Mouse (Mus musculus) liver, adult 2 months (tissue): Measurements from ENCODE around the gene Phldb1.

Experiments used
- CTCF ChIP-seq: fragments of 200-500 bp; IDR thresholded peaks from 2 replicates; pipeline ENCODE4 v1.5.1; 2011; ENCODE audit warnings: low read depth, low read length, control low read depth
- POLR2A ChIP-seq: fragments of 200-500 bp; IDR thresholded peaks from 2 replicates; pipeline ENCODE4 v1.6.1; 2011; ENCODE audit warnings: low read length, control low read depth; ENCODE audit not compliant: insufficient read depth; ENCODE audit errors: extremely low read depth

- no peak for TF ChIP-seq POLR2A
- TF ChIP-seq CTCF = no peak
Observed at GRCm38 (mm10) chr9:44747341-44747740, 12.3 kb upstream of the Phldb1 start.
